In genomic region chr1:158617943-158618342, GRCm38 (mm10) we compare ENCODE assay signal across 18 mouse cellular contexts.
"Had no signal": no experiment of that assay in that cellular context is flagged by ENCODE, and none has a peak within 500 bp of the region (broad histone marks: within the 10 kb centered on the region; RNA-seq: fewer than 3 reads in every experiment).

No protein-coding gene starts in this region.

- H3K9me3 ChIP-seq: limb, embryonic 12.5 days; liver, embryonic 13.5 days; lung, embryonic 15.5 days; midbrain, embryonic 12.5 days; neural tube, embryonic 15.5 days had no signal

- H3K4me3 ChIP-seq: layer of hippocampus, adult 2 months; limb, embryonic 12.5 days; liver, embryonic 13.5 days; lung, embryonic 15.5 days; midbrain, embryonic 12.5 days; myocyte; neural tube, embryonic 15.5 days had no signal

- H3K9ac ChIP-seq: limb, embryonic 12.5 days; liver, embryonic 13.5 days; liver, postnatal 0 days; lung, embryonic 15.5 days; midbrain, embryonic 12.5 days; neural tube, embryonic 15.5 days had no signal

- DNase-seq: liver; liver, embryonic 13.5 days; liver, postnatal 0 days; lung, postnatal 14 days; right cerebral cortex, postnatal 4 days; spleen, adult 18-20 months; thymus, adult 18-20 months; thymus, postnatal 25 days had no signal

- H3K36me3 ChIP-seq: limb, embryonic 12.5 days; liver, embryonic 13.5 days; lung, embryonic 15.5 days had no signal

- H3K4me1 ChIP-seq: limb, embryonic 12.5 days; liver, embryonic 13.5 days; lung, embryonic 15.5 days; midbrain, embryonic 12.5 days; neural tube, embryonic 15.5 days had no signal

- H3K4me2 ChIP-seq: limb, embryonic 12.5 days; liver, embryonic 13.5 days; lung, embryonic 15.5 days; midbrain, embryonic 12.5 days; neural tube, embryonic 15.5 days had no signal

- H3K27ac ChIP-seq: layer of hippocampus, adult 2 months; limb, embryonic 12.5 days; liver, embryonic 13.5 days; lung, embryonic 15.5 days; macrophage; midbrain, embryonic 12.5 days; neural tube, embryonic 15.5 days had no signal

- ATAC-seq: hindbrain, embryonic 16.5 days; inflammation-experienced regulatory T-cells, adult 6 months; intestine, postnatal 0 days; liver, postnatal 0 days had no signal

- H3K27me3 ChIP-seq: limb, embryonic 12.5 days; liver, embryonic 13.5 days; lung, embryonic 15.5 days; midbrain, embryonic 12.5 days; neural tube, embryonic 15.5 days had no signal
